9 mouse cellular contexts compared by ENCODE assay signal in genomic region chr13:56601199-56601598, GRCm38 (mm10). TPM values are rescaled to one million over a fixed set of nuclear protein-coding genes. Genes with fewer than 3 reads are reported as not detected.
A peak's percentile ranks its signal among the peaks of the same experiment; 100 is the strongest.
DNase-seq lines count a peak whose midpoint lies in the region; ATAC-seq and TF ChIP-seq lines count a peak whose summit lies in the region.
"Had no signal": no experiment of that assay in that cellular context is flagged by ENCODE, and none has a peak within 500 bp of the region (broad histone marks: within the 10 kb centered on the region; RNA-seq: fewer than 3 reads in every experiment).

No protein-coding gene starts in this region.

- H3K27ac ChIP-seq in lung, embryonic 14.5 days (ENCODE audit: low read depth) = peak overlapping the region; percentile 86
- H3K27ac ChIP-seq in embryonic facial prominence, embryonic 13.5 days = peak overlapping the region; percentile 90
- no peak overlapping the region for H3K27ac ChIP-seq in neural tube, embryonic 12.5 days
- no peak overlapping the region for H3K27ac ChIP-seq in cerebellum, adult 2 months (ENCODE audit: insufficient read depth, low read length)
- H3K27ac ChIP-seq: liver, embryonic 13.5 days had no signal

- peaks cover 49% of the 10 kb centered on the region for H3K4me1 ChIP-seq in lung, embryonic 14.5 days (ENCODE audit: insufficient read depth)
- peaks cover 62% of the 10 kb centered on the region for H3K4me1 ChIP-seq in embryonic facial prominence, embryonic 13.5 days
- H3K4me1 ChIP-seq in neural tube, embryonic 12.5 days = peaks cover 4% of the 10 kb centered on the region; the same call in 1 of the 2 replicates
- peaks cover 4% of the 10 kb centered on the region; the same call in 1 of the 2 replicates for H3K4me1 ChIP-seq in cerebellum, adult 2 months (ENCODE audit: control insufficient read depth, insufficient read depth, low read length)
- H3K4me1 ChIP-seq: liver, embryonic 13.5 days had no signal

- no peaks in the 10 kb centered on the region for H3K27me3 ChIP-seq in lung, embryonic 14.5 days (ENCODE audit: insufficient read depth, low read length)
- H3K27me3 ChIP-seq in embryonic facial prominence, embryonic 13.5 days = no peaks in the 10 kb centered on the region
- H3K27me3 ChIP-seq in neural tube, embryonic 12.5 days (replicated peaks) = no peaks in the 10 kb centered on the region
- no peaks in the 10 kb centered on the region; the same call in 1 of the 2 replicates for H3K27me3 ChIP-seq in cerebellum, adult 2 months (ENCODE audit: control insufficient read depth, insufficient read depth, low read length)
- H3K27me3 ChIP-seq: liver, embryonic 13.5 days had no signal

- H3K4me3 ChIP-seq in lung, embryonic 14.5 days (ENCODE audit: low read depth, low read length) = no peak overlapping the region
- no peak overlapping the region for H3K4me3 ChIP-seq in embryonic facial prominence, embryonic 13.5 days
- H3K4me3 ChIP-seq in neural tube, embryonic 12.5 days = no peak overlapping the region
- H3K4me3 ChIP-seq in cerebellum, adult 2 months (replicated peaks; ENCODE audit: insufficient read depth, low read depth, low read length) = no peak overlapping the region
- H3K4me3 ChIP-seq: liver, embryonic 13.5 days had no signal

- H3K36me3 ChIP-seq in lung, embryonic 14.5 days (ENCODE audit: insufficient read depth) = no peaks in the 10 kb centered on the region
- no peaks in the 10 kb centered on the region for H3K36me3 ChIP-seq in embryonic facial prominence, embryonic 13.5 days
- H3K36me3 ChIP-seq in neural tube, embryonic 12.5 days = no peaks in the 10 kb centered on the region
- H3K36me3 ChIP-seq: liver, embryonic 13.5 days had no signal

- TF ChIP-seq CTCF in lung, embryonic 14.5 days (IDR thresholded peaks at IDR 0.05; ENCODE audit: low read depth) = no peak
- TF ChIP-seq CTCF in cerebellum, adult 2 months (IDR thresholded peaks at IDR 0.05; ENCODE audit: borderline replicate concordance, insufficient read depth, low read depth, low read length) = no peak

- H3K4me2 ChIP-seq in lung, embryonic 14.5 days = no peak overlapping the region
- no peak overlapping the region for H3K4me2 ChIP-seq in embryonic facial prominence, embryonic 13.5 days
- no peak overlapping the region for H3K4me2 ChIP-seq in neural tube, embryonic 12.5 days (replicated peaks)
- H3K4me2 ChIP-seq: liver, embryonic 13.5 days had no signal

- ATAC-seq in lung, embryonic 14.5 days (ENCODE audit: insufficient read depth) = peak; percentile 29; the same call in 1 of the 2 replicates
- ATAC-seq in embryonic facial prominence, embryonic 13.5 days (ENCODE audit: insufficient number of reproducible peaks, insufficient read depth, low FRiP score, low TSS enrichment, low read depth) = peak; percentile 60; the same call in 1 of the 2 replicates
- ATAC-seq in hematopoietic stem cell, adult 5-6 weeks (replicated peaks in 1 of 2; ENCODE audit: insufficient read depth in 1 of 2, low FRiP score in 2 of 2, low TSS enrichment in 1 of 2, low read depth in 1 of 2, poor library complexity in 2 of 2, severe bottlenecking in 2 of 2) = peak; percentile 56 to 68; a peak in 3 of 4 replicates
- ATAC-seq in neural tube, embryonic 12.5 days (ENCODE audit: low FRiP score, low read depth) = 0 out of 2 replicates have a peak, but pooled peaks have one; percentile 37

- DNase-seq in lung, embryonic 14.5 days = peak; percentile 72
- no peak for DNase-seq in lung, postnatal 14 days
- no peak for DNase-seq in cerebellum, adult 2 months
- no peak for DNase-seq in frontal cortex, postnatal 36 days (ENCODE audit: low spot score in 2 of 2)
- no peak for DNase-seq in kidney, adult 9 months
- DNase-seq: liver, embryonic 13.5 days had no signal

- 17% methylated on average over 11 of the region's 11 CpGs for WGBS in lung, embryonic 14.5 days
- WGBS in embryonic facial prominence, embryonic 13.5 days = 26% methylated on average over 11 of the region's 11 CpGs
- WGBS in neural tube, embryonic 12.5 days = 40% methylated on average over 11 of the region's 11 CpGs
- 65% methylated on average over 11 of the region's 11 CpGs for WGBS in cerebellum, adult 2 months

- H3K9ac ChIP-seq in lung, embryonic 14.5 days = 0 out of 2 replicates have a peak overlapping the region, but pooled peaks have one; percentile 25
- H3K9ac ChIP-seq in embryonic facial prominence, embryonic 13.5 days = no peak overlapping the region
- no peak overlapping the region for H3K9ac ChIP-seq in neural tube, embryonic 12.5 days
- H3K9ac ChIP-seq: liver, embryonic 13.5 days had no signal

- H3K9me3 ChIP-seq in lung, embryonic 14.5 days (ENCODE audit: low read depth, low read length) = no peaks in the 10 kb centered on the region
- no peaks in the 10 kb centered on the region for H3K9me3 ChIP-seq in embryonic facial prominence, embryonic 13.5 days
- H3K9me3 ChIP-seq in neural tube, embryonic 12.5 days = no peaks in the 10 kb centered on the region
- H3K9me3 ChIP-seq: liver, embryonic 13.5 days had no signal

- no peak for TF ChIP-seq POLR2A in cerebellum, adult 2 months (IDR thresholded peaks at IDR 0.05; ENCODE audit: borderline replicate concordance, insufficient read depth, low read length)

RNA-seq across cellular contexts. Expression of gene Tgfbi, which starts 8.1 kb away (rescaled TPM):
- 165 and 171 TPM in 2 replicates for polyA plus RNA-seq in lung, embryonic 14.5 days (2014; fragmentation: Nextera tagmentation; extraction: Ambion mirVana)
- 68.8 TPM in 2 replicates for polyA plus RNA-seq in embryonic facial prominence, embryonic 13.5 days (2015; fragmentation: Nextera tagmentation; extraction: Ambion mirVana)
- total RNA-seq in hematopoietic stem cell, adult 5-6 weeks (2017) = 17.4 and 25.6 TPM in 2 replicates
- polyA plus RNA-seq in neural tube, embryonic 12.5 days (2016; fragmentation: Nextera tagmentation; extraction: Ambion mirVana) = 38.8 and 39.9 TPM in 2 replicates
- 4.9 and 5.1 TPM in 2 replicates for polyA plus RNA-seq in cerebellum, adult 2 months (2012; rRNA removed)

RNA-seq across cellular contexts. Expression of gene Lect2, which starts 52.9 kb away (rescaled TPM):
- polyA plus RNA-seq in lung, embryonic 14.5 days (2014; fragmentation: Nextera tagmentation; extraction: Ambion mirVana) = not detected in 2 replicates
- polyA plus RNA-seq in embryonic facial prominence, embryonic 13.5 days (2015; fragmentation: Nextera tagmentation; extraction: Ambion mirVana) = 0.44 TPM in 1 of 2 replicates, not detected in the other
- not detected in 2 replicates for total RNA-seq in hematopoietic stem cell, adult 5-6 weeks (2017)
- polyA plus RNA-seq in neural tube, embryonic 12.5 days (2016; fragmentation: Nextera tagmentation; extraction: Ambion mirVana) = not detected in 2 replicates
- polyA plus RNA-seq in cerebellum, adult 2 months (2012; rRNA removed) = not detected in 2 replicates

Comparison
In these comparisons a context has a peak if more than half of its experiments do, and no peak if none do; other contexts are left out.
1. H3K27ac ChIP-seq: peak in lung, embryonic 14.5 days (single experiment) and embryonic facial prominence, embryonic 13.5 days (single experiment); none in neural tube, embryonic 12.5 days (single experiment) and cerebellum, adult 2 months (single experiment).
2. Peak in every context shown above with its lines, with median percentiles within 50 percentile points of each other: ATAC-seq.